Mouse (Mus musculus) heart, adult 2 months (tissue): ENCODE data around the gene Foxp3.

ENCODE experiments used
- CTCF ChIP-seq: fragments of 200-600 bp; IDR thresholded peaks from 2 replicates; pipeline ENCODE4 v1.8.1; 2022; ENCODE audit warnings: antibody characterized with exemption, mild to moderate bottlenecking, moderate library complexity
- EP300 ChIP-seq: fragments of 200-500 bp; IDR thresholded peaks from 2 replicates; pipeline ENCODE4 v1.6.1; 2011; ENCODE audit warnings: low read depth, low read length, control low read depth; ENCODE audit not compliant: insufficient read depth

DNA sequence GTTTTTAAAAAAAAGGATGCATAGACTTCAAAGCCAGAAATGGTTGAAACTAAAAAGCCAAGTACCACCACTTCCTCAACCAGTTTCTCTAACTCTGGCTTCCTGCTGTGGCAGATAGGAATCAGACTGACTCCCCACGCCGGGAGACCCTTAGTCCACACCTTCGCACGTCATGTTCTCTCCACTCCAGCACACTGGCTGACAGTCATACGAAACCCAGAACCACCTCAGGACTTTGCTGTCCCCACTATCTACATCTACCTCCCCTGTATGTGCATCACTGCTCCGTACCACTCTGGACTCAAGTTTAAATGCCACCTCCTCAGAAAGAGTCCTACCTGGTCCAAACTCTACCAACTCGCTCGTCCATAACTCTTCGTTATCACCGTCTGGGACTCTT, 978 bp upstream of the Foxp3 start:
- TF ChIP-seq CTCF (no peak), EP300 (no peak)
